Mouse (Mus musculus) forebrain, postnatal 0 days (tissue): ENCODE data around the gene BC030867. TPM values are rescaled to one million over a fixed set of nuclear protein-coding genes. Genes with fewer than 3 reads are reported as not detected.
A peak's percentile ranks its signal among the peaks of the same experiment; 100 is the strongest.

Experiments used
- ATAC-seq: fragments of 200-750 bp; cut with Nextera tagmentation; 2 replicates; pipeline ENCODE4 v1.8.0; 2017; ENCODE audit warnings: mild to moderate bottlenecking, moderate library complexity
- DNase-seq: peaks from one replicate; pipeline ENCODE4 v3.0.0-alpha.2; 2015
- H3K27ac ChIP-seq: fragments of 300-500 bp; sonication (generic); 2 replicates; pipeline ENCODE4 v1.5.1; 2014; ENCODE audit warnings: low read depth, mild to moderate bottlenecking, antibody characterized with exemption, low read length, moderate library complexity, mixed read lengths
- H3K27me3 ChIP-seq: fragments of 300-500 bp; sonication (generic); 2 replicates; pipeline ENCODE4 v1.6.1; 2014; ENCODE audit warnings: mild to moderate bottlenecking, low read length, mixed read lengths; ENCODE audit not compliant: insufficient read depth
- H3K36me3 ChIP-seq: fragments of 300-500 bp; sonication (generic); 2 replicates; pipeline ENCODE4 v1.6.1; 2014; ENCODE audit warnings: mild to moderate bottlenecking, moderate library complexity; ENCODE audit not compliant: insufficient read depth
- H3K4me1 ChIP-seq: fragments of 300-500 bp; sonication (generic); 2 replicates; pipeline ENCODE4 v1.6.1; 2014; ENCODE audit warnings: antibody characterized with exemption; ENCODE audit not compliant: insufficient read depth
- H3K4me2 ChIP-seq: fragments of 300-500 bp; sonication (generic); 2 replicates; pipeline ENCODE4 v1.6.1; 2014; ENCODE audit warnings: low read depth, mild to moderate bottlenecking, moderate library complexity
- H3K4me3 ChIP-seq: fragments of 300-500 bp; sonication (generic); 2 replicates; pipeline ENCODE4 v1.5.1; 2014; ENCODE audit warnings: low read depth, low read length, mixed read lengths
- H3K9ac ChIP-seq: fragments of 300-500 bp; sonication (generic); 2 replicates; pipeline ENCODE4 v1.6.1; 2014; ENCODE audit warnings: mild to moderate bottlenecking
- H3K9me3 ChIP-seq: fragments of 300-500 bp; sonication (generic); 2 replicates; pipeline ENCODE4 v1.6.1; 2016; ENCODE audit warnings: low read length
- CTCF ChIP-seq: sonication (generic); IDR thresholded peaks from 2 replicates; pipeline ENCODE4 v1.5.1; 2016; ENCODE audit warnings: antibody characterized with exemption, control low read depth, low read depth
- WGBS: fragments of 180-500 bp; shearing (Covaris S2); extraction: QIAGEN DNeasy Blood & Tissue Kit; methylation state at CpG from one replicate; pipeline ENCODE4 v1.1.7; 2014; 5-methylcytosine and 5-hydroxymethylcytosine counted together
- polyA plus RNA-seq: library from polyadenylated mRNA; unstranded; fragments of >200 nt; fragmentation: Nextera tagmentation; extraction: Ambion mirVana; gene quantifications from 2 replicates; pipeline ENCODE4 v1.2.1, GENCODE M21; 2015
- total RNA-seq: library from RNA; depleted of rRNA; stranded (reverse); fragments of >200 nt; gene quantifications from 2 replicates; pipeline ENCODE4 v1.2.3, GENCODE M21; 2014

Gene BC030867
- total and polyA plus RNA-seq, 2 experiments from 2014 or later: 0.62 to 1.5 TPM

DNA sequence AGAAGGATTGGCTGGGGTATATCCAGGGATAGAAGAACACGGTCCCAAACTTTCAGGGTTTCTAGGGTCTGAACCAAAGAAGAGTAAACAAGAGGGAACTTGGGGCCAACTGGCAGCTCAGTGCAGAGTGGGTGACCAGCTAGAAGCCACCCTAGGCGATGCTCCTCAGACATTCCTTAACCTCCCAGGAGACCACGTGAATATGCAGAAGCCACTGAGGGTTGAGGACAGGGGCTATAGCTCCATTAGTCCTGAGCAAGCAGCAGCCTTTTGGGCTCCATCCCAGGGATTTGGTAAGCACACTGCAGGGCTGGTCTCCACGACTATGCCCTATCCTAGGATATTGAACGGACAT, 31.8 kb upstream of the BC030867 start:
- Histone ChIP-seq H3K36me3 (peaks cover 27% of the 10 kb centered on the region), H3K9me3 (no peaks in the 10 kb centered on the region), H3K27ac (no peak overlapping the region), H3K4me2 (peak overlapping the region; percentile 67), H3K4me1 (peaks cover 46% of the 10 kb centered on the region), H3K4me3 (peak overlapping the region; percentile 5; the same call in 1 of the 2 replicates), H3K27me3 (no peaks in the 10 kb centered on the region), H3K9ac (0 out of 2 replicates have a peak overlapping the region, but pooled peaks have one; percentile 1)
- 52% methylated on average over 5 of the region's 5 CpGs for WGBS
- ATAC-seq: no peak
- no peak for TF ChIP-seq CTCF
- no peak for DNase-seq

DNA sequence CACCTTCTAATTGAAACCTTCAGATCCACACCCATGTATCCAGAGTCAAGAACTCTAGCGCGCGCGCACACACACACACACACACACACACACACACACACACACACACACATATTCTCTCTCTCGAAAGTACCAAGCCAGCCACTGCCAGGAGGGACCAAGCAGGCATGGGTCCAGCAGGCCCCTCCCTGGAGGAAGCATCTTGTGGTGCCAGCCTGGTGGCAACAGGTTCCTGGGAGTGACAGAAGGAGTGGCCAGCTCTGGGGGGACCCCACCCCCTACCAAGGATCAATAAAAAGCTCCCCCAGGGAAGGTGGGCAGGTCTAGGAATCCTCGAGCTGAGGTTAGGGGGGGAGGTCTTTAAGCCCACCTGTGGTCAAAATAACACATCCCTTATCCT, 31.3 kb upstream of the BC030867 start:
- Histone ChIP-seq H3K36me3 (peaks cover 28% of the 10 kb centered on the region), H3K27ac (no peak overlapping the region), H3K4me1 (peaks cover 41% of the 10 kb centered on the region), H3K4me3 (peak overlapping the region; percentile 36; the same call in 1 of the 2 replicates), H3K4me2 (peak overlapping the region; percentile 67), H3K27me3 (no peaks in the 10 kb centered on the region), H3K9me3 (no peaks in the 10 kb centered on the region), H3K9ac (no peak overlapping the region)
- 71% methylated on average over 6 of the region's 6 CpGs for WGBS
- no peak for TF ChIP-seq CTCF
- ATAC-seq: no peak
- no peak for DNase-seq

DNA sequence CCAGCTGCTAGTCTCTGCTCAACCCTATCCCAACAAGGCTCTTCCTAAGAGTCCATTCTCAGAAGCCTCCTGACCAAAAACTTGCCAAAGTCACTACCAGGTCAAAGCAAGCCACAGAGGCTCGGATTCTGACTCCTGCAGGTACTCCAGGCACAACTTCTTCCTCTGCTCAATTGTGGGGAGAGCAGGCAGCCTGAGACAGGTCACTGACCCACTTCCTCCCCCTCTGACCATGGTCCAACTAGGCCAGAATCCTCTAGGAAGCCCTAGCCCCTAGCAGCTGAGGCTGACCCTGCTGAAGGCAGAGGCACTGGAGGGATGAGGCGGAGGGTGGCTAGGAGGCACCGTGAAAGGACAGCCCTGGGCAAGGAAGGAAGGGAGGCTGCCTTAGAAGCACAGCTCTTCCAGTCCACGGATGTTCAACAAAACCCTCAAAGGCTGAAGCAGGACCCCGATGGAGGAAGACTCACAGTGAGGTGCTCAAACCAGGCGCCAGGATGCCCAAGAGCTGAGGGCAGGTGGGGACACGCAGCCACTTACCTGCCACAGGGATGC, 30.7 kb upstream of the BC030867 start:
- DNase-seq: no peak
- H3K9me3 ChIP-seq: no peaks in the 10 kb centered on the region
- H3K4me1 ChIP-seq: peaks cover 40% of the 10 kb centered on the region
- no peak for ATAC-seq
- WGBS: 69% methylated on average over 7 of the region's 7 CpGs
- no peaks in the 10 kb centered on the region for H3K27me3 ChIP-seq
- peak overlapping the region; percentile 67 for H3K4me2 ChIP-seq
- no peak for TF ChIP-seq CTCF
- H3K9ac ChIP-seq: peak overlapping the region; percentile 50
- peak overlapping the region; percentile 36; the same call in 1 of the 2 replicates for H3K4me3 ChIP-seq
- peaks cover 34% of the 10 kb centered on the region for H3K36me3 ChIP-seq
- peak overlapping the region; percentile 83 for H3K27ac ChIP-seq

DNA sequence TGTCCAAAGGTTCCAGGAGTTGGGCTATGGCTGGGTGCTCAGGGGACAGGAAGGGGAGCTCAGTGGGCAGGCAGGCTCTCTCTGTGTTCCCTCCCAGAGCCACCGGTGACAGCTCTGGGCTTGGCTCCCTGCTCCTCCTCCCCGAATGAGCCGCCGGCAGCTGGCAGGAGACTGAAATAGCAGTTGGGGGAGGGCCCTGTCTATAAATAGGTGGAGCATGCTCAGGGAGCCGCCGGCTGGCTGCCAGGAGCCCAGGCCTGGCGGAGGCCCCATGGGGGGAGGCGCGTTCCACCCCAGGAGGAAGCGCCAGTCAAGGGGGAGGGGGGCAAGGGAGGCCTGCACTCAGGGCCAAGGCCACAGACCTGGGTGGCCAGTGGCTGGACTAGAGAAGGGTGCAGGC, 29.9 kb upstream of the BC030867 start:
- H3K27me3 ChIP-seq: no peaks in the 10 kb centered on the region
- H3K9ac ChIP-seq: peak overlapping the region; percentile 50
- peak; percentile 92 for ATAC-seq
- DNase-seq: peak; percentile 92
- TF ChIP-seq CTCF: no peak
- H3K27ac ChIP-seq: peak overlapping the region; percentile 83
- peaks cover 40% of the 10 kb centered on the region for H3K36me3 ChIP-seq
- H3K9me3 ChIP-seq: no peaks in the 10 kb centered on the region
- H3K4me2 ChIP-seq: peak overlapping the region; percentile 67
- H3K4me1 ChIP-seq: peaks cover 40% of the 10 kb centered on the region
- WGBS: 0% methylated on average over 10 of the region's 10 CpGs
- H3K4me3 ChIP-seq: peak overlapping the region; percentile 36

DNA sequence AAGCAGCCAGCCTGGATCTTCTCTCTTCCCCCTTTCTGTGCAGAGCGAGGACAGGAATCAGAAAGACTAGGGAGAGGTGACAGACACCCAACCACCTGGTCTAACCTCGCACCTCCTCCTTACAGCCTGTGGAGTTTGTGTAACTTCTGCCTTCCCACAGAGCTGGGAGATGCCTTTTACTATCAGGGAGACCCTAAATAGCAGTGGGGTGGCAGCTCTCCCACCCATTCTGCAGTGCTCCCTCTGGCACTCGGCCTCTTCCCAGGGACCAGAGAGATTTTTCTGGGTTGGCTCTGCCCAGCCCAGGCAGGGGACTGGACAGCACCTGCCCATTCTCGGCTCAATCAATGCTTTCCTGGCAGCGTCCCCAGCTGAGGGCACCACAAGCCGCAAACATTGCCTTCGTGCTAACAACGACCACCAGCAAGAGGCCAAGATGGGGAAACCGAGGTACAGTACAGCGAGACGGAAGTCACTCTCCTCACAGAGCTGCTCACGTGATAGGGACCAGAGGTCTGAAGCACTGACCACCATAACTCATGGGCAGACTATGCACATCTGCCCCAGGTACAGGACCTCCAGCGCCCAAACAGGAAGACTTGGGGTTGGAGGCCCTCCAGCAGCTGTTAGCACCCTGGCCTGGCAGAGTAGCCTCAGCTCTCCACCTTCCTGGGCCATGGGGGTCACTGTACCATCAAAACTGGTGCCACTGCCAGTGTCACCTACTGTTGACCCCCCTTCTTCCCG, 29.3 kb upstream of the BC030867 start:
- DNase-seq (no peak), ATAC-seq (peak; percentile 42)
- TF ChIP-seq CTCF: no peak
- Histone ChIP-seq H3K27ac (peak overlapping the region; percentile 83), H3K4me1 (peaks cover 40% of the 10 kb centered on the region), H3K4me3 (peak overlapping the region; percentile 36; the same call in 1 of the 2 replicates), H3K4me2 (peak overlapping the region; percentile 67), H3K9me3 (no peaks in the 10 kb centered on the region), H3K27me3 (no peaks in the 10 kb centered on the region), H3K9ac (no peak overlapping the region), H3K36me3 (peaks cover 46% of the 10 kb centered on the region)
- 45% methylated on average over 14 of the region's 14 CpGs for WGBS

DNA sequence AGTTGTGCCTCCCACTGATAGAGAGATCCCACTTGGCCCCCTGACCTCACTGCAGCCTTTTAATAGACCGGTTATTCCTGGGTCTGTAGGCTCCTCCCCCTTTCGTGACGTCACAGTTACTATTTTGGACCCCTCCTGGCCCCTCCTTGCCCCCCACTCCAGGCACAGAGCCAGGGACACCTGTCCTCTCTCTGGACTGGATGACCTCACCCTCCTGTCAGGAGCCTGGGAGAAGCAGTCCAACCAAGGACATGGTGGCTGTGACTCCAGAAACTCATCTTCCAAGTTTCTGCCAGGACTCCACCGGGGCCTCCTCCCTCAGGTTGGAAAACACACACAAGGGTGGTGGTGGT, 28.7 kb upstream of the BC030867 start:
- Histone ChIP-seq H3K9ac (no peak overlapping the region), H3K36me3 (peaks cover 46% of the 10 kb centered on the region), H3K27ac (no peak overlapping the region), H3K4me1 (peaks cover 40% of the 10 kb centered on the region), H3K4me3 (no peak overlapping the region), H3K9me3 (no peaks in the 10 kb centered on the region), H3K4me2 (no peak overlapping the region), H3K27me3 (no peaks in the 10 kb centered on the region)
- WGBS: 75% methylated on average over 4 of the region's 4 CpGs
- no peak for TF ChIP-seq CTCF
- ATAC-seq (no peak), DNase-seq (no peak)

DNA sequence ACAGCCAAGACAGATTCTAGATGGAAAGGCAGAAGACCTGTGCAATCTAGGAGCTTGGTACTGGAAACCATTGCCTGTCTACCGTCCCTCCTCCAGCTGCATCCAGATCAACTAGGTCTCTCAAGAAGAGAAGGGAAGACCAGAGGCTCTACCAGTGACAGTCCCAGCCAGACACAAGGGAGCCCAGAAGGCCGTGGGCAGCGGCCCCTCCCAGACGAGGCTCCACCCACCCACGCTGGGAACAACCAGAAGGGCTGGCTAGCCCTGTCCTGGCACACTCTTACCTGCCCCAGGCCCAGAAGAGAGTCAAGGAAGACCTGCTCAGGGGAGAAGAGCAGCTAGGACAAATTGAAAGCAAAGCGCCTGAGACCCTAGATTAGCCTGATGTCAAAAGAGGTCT, 28.2 kb upstream of the BC030867 start:
- no peak overlapping the region for H3K9ac ChIP-seq
- no peak for DNase-seq
- peaks cover 37% of the 10 kb centered on the region for H3K4me1 ChIP-seq
- TF ChIP-seq CTCF: no peak
- no peak for ATAC-seq
- no peak overlapping the region for H3K4me2 ChIP-seq
- no peaks in the 10 kb centered on the region for H3K27me3 ChIP-seq
- 68% methylated on average over 6 of the region's 6 CpGs for WGBS
- no peak overlapping the region for H3K27ac ChIP-seq
- no peak overlapping the region for H3K4me3 ChIP-seq
- peaks cover 46% of the 10 kb centered on the region for H3K36me3 ChIP-seq
- no peaks in the 10 kb centered on the region for H3K9me3 ChIP-seq
